In genomic region chr5:121704512-121705248, GRCm38 (mm10) we compare ENCODE assay signal across 7 mouse cellular contexts. TPM values are rescaled to one million over a fixed set of nuclear protein-coding genes. Genes with fewer than 3 reads are reported as not detected.
DNase-seq lines count a peak whose midpoint lies in the region; ATAC-seq and TF ChIP-seq lines count a peak whose summit lies in the region.

No protein-coding gene starts in this region.

- H3K9ac ChIP-seq in forebrain, postnatal 0 days: 0 out of 2 replicates have a peak overlapping the region, but pooled peaks have one; percentile 2
- H3K9ac ChIP-seq in liver, adult 2 months (ENCODE audit: low read depth, low read length): peak overlapping the region; percentile 37
- 0 out of 2 replicates have a peak overlapping the region, but pooled peaks have one; percentile 8 for H3K9ac ChIP-seq in stomach, postnatal 0 days (ENCODE audit: low read length)

- no peaks in the 10 kb centered on the region for H3K9me3 ChIP-seq in E14TG2a.4 (ENCODE audit: low read length)
- H3K9me3 ChIP-seq in forebrain, postnatal 0 days (ENCODE audit: low read length): no peaks in the 10 kb centered on the region
- H3K9me3 ChIP-seq in stomach, postnatal 0 days (ENCODE audit: control insufficient read depth, low read length): no peaks in the 10 kb centered on the region

- H3K4me2 ChIP-seq in forebrain, postnatal 0 days (ENCODE audit: low read depth): peak overlapping the region; percentile 33
- H3K4me2 ChIP-seq in stomach, postnatal 0 days (replicated peaks; ENCODE audit: low read depth): peak overlapping the region; percentile 42; the same call in 1 of the 2 replicates

- H3K36me3 ChIP-seq in E14TG2a.4 (ENCODE audit: insufficient read depth, low read length): no peaks in the 10 kb centered on the region
- H3K36me3 ChIP-seq in forebrain, postnatal 0 days (ENCODE audit: insufficient read depth): no peaks in the 10 kb centered on the region
- no peaks in the 10 kb centered on the region for H3K36me3 ChIP-seq in liver, adult 2 months (ENCODE audit: control insufficient read depth, insufficient read depth, low read length)
- no peaks in the 10 kb centered on the region for H3K36me3 ChIP-seq in stomach, postnatal 0 days (ENCODE audit: control insufficient read depth, insufficient read depth, low read length)

- H3K27me3 ChIP-seq in E14TG2a.4 (ENCODE audit: insufficient read depth, low read length): no peaks in the 10 kb centered on the region
- H3K27me3 ChIP-seq in forebrain, postnatal 0 days (ENCODE audit: insufficient read depth, low read length): no peaks in the 10 kb centered on the region
- no peaks in the 10 kb centered on the region for H3K27me3 ChIP-seq in liver, adult 2 months (ENCODE audit: control insufficient read depth, insufficient read depth, low read length)
- H3K27me3 ChIP-seq in stomach, postnatal 0 days (ENCODE audit: control insufficient read depth, insufficient read depth, low read length): no peaks in the 10 kb centered on the region

- no peaks in the 10 kb centered on the region for H3K79me2 ChIP-seq in liver, adult 2 months (ENCODE audit: control insufficient read depth, insufficient read depth, low read length)

- TF ChIP-seq CTCF in E14TG2a.4 (conservative IDR thresholded peaks at IDR 0.05; ENCODE audit: low read length): no peak
- no peak for TF ChIP-seq CTCF in forebrain, postnatal 0 days (IDR thresholded peaks at IDR 0.05; ENCODE audit: low read depth)
- no peak for TF ChIP-seq CTCF in liver, adult 2 months (IDR thresholded peaks at IDR 0.05; ENCODE audit: low read depth, low read length)
- TF ChIP-seq CTCF in stomach, postnatal 0 days (IDR thresholded peaks at IDR 0.05; ENCODE audit: low read depth): no peak

- 2% methylated on average over 20 of the region's 20 CpGs for WGBS in forebrain, postnatal 0 days
- 9% methylated on average over 20 of the region's 20 CpGs for WGBS in liver, adult 2 months
- WGBS in stomach, postnatal 0 days: 11% methylated on average over 20 of the region's 20 CpGs

- H3K4me3 ChIP-seq in E14TG2a.4 (replicated peaks; ENCODE audit: low read length): peak overlapping the region; percentile 48; the same call in 1 of the 2 replicates
- H3K4me3 ChIP-seq in forebrain, postnatal 0 days (ENCODE audit: low read depth, low read length): peak overlapping the region; percentile 6; the same call in 1 of the 2 replicates
- H3K4me3 ChIP-seq in liver, adult 2 months (ENCODE audit: insufficient read depth, low read depth, low read length): no peak overlapping the region
- no peak overlapping the region for H3K4me3 ChIP-seq in stomach, postnatal 0 days (ENCODE audit: low read depth, low read length)

- no peak for TF ChIP-seq EP300 in stomach, postnatal 0 days (optimal IDR thresholded peaks at IDR 0.05)

- ATAC-seq in forebrain, postnatal 0 days: peak; percentile 82
- 0 out of 2 replicates have a peak, but pooled peaks have one; percentile 33 for ATAC-seq in stomach, postnatal 0 days (ENCODE audit: low FRiP score, low TSS enrichment)
- no peak for ATAC-seq in granulocyte monocyte progenitor cell, adult 5-6 weeks (replicated peaks; ENCODE audit: poor library complexity, severe bottlenecking)

- DNase-seq in 416B (ENCODE audit: low read depth): peak; percentile 63
- peak; percentile 58 for DNase-seq in forebrain, postnatal 0 days
- DNase-seq in liver, adult 2 months (ENCODE audit: extremely low read depth, low read depth, low spot score): no peak
- peak; percentile 38 for DNase-seq in stomach, postnatal 0 days (ENCODE audit: low spot score)
- DNase-seq in thymus, postnatal 36 days: no peak

- TF ChIP-seq POLR2A in liver, adult 2 months (IDR thresholded peaks at IDR 0.05; ENCODE audit: extremely low read depth, insufficient read depth, low read length): no peak

- peaks cover 44% of the 10 kb centered on the region for H3K4me1 ChIP-seq in E14TG2a.4 (replicated peaks; ENCODE audit: low read depth, low read length)
- H3K4me1 ChIP-seq in forebrain, postnatal 0 days (ENCODE audit: insufficient read depth): no peaks in the 10 kb centered on the region
- peaks cover 30% of the 10 kb centered on the region for H3K4me1 ChIP-seq in liver, adult 2 months (ENCODE audit: control insufficient read depth, insufficient read depth, low read length)
- H3K4me1 ChIP-seq in stomach, postnatal 0 days (replicated peaks; ENCODE audit: control insufficient read depth, insufficient read depth): no peaks in the 10 kb centered on the region

- H3K27ac ChIP-seq in forebrain, postnatal 0 days (ENCODE audit: low read depth, low read length): no peak overlapping the region
- peak overlapping the region; percentile 87 for H3K27ac ChIP-seq in liver, adult 2 months (replicated peaks; ENCODE audit: insufficient read depth, low read depth, low read length)
- no peak overlapping the region for H3K27ac ChIP-seq in stomach, postnatal 0 days (replicated peaks)

RNA-seq across cellular contexts. Expression of gene Atxn2, which starts 6.5 kb away (rescaled TPM):
- total RNA-seq in forebrain, postnatal 0 days (2014; rRNA removed): 80.3 and 80.6 TPM in 2 replicates
- 71.3 and 92.3 TPM in 2 replicates for polyA plus RNA-seq in forebrain, postnatal 0 days (2015; fragmentation: Nextera tagmentation; extraction: Ambion mirVana)
- 58.5 and 74.7 TPM in 2 replicates for total RNA-seq in liver, adult 2 months (2014; rRNA removed)
- 70.1 and 92.8 TPM in 2 replicates for polyA plus RNA-seq in liver, adult 2 months (2012; rRNA removed)
- 30.5 and 35.6 TPM in 2 replicates for polyA plus RNA-seq in stomach, postnatal 0 days (2015; fragmentation: Nextera tagmentation; extraction: Ambion mirVana)
- total RNA-seq in granulocyte monocyte progenitor cell, adult 5-6 weeks (2014; fragmentation: Nextera tagmentation): 73.0 and 98.5 TPM in 2 replicates
- total RNA-seq in granulocyte monocyte progenitor cell, adult 5-6 weeks (2017): 30.9 and 41.5 TPM in 2 replicates

RNA-seq across cellular contexts. Expression of gene Brap, which starts 44.3 kb away (rescaled TPM):
- 51.5 and 56.0 TPM in 2 replicates for total RNA-seq in forebrain, postnatal 0 days (2014; rRNA removed)
- 42.7 and 46.6 TPM in 2 replicates for polyA plus RNA-seq in forebrain, postnatal 0 days (2015; fragmentation: Nextera tagmentation; extraction: Ambion mirVana)
- total RNA-seq in liver, adult 2 months (2014; rRNA removed): 95.5 and 112 TPM in 2 replicates
- polyA plus RNA-seq in liver, adult 2 months (2012; rRNA removed): 48.1 and 48.7 TPM in 2 replicates
- polyA plus RNA-seq in stomach, postnatal 0 days (2015; fragmentation: Nextera tagmentation; extraction: Ambion mirVana): 32.2 and 32.5 TPM in 2 replicates
- total RNA-seq in granulocyte monocyte progenitor cell, adult 5-6 weeks (2014; fragmentation: Nextera tagmentation): 39.4 and 42.1 TPM in 2 replicates
- 50.6 and 56.0 TPM in 2 replicates for total RNA-seq in granulocyte monocyte progenitor cell, adult 5-6 weeks (2017)

RNA-seq across cellular contexts. Expression of gene Acad10, which starts 44.4 kb away (rescaled TPM):
- total RNA-seq in forebrain, postnatal 0 days (2014; rRNA removed): 2.7 and 3.0 TPM in 2 replicates
- 0.59 and 1.1 TPM in 2 replicates for polyA plus RNA-seq in forebrain, postnatal 0 days (2015; fragmentation: Nextera tagmentation; extraction: Ambion mirVana)
- total RNA-seq in liver, adult 2 months (2014; rRNA removed): 19.6 and 23.5 TPM in 2 replicates
- polyA plus RNA-seq in liver, adult 2 months (2012; rRNA removed): 27.5 and 27.7 TPM in 2 replicates
- 3.0 and 4.0 TPM in 2 replicates for polyA plus RNA-seq in stomach, postnatal 0 days (2015; fragmentation: Nextera tagmentation; extraction: Ambion mirVana)
- total RNA-seq in granulocyte monocyte progenitor cell, adult 5-6 weeks (2014; fragmentation: Nextera tagmentation): 1.7 and 2.7 TPM in 2 replicates
- 2.1 and 4.5 TPM in 2 replicates for total RNA-seq in granulocyte monocyte progenitor cell, adult 5-6 weeks (2017)

Comparison
In these comparisons a context has a peak if more than half of its experiments do, and no peak if none do; other contexts are left out.
1. DNase-seq: peak in 416B (single experiment), forebrain, postnatal 0 days (single experiment) and stomach, postnatal 0 days (single experiment); none in liver, adult 2 months (single experiment) and thymus, postnatal 36 days (0 of 2).
2. H3K4me3 ChIP-seq: peak in E14TG2a.4 (single experiment) and forebrain, postnatal 0 days (single experiment); none in liver, adult 2 months (single experiment) and stomach, postnatal 0 days (single experiment).
3. Peak in every context shown above with its lines, with median percentiles within 50 percentile points of each other: H3K9ac ChIP-seq.